Mouse (Mus musculus): ENCODE results near the gene Socs1.

Socs1 gene

GRCm38 (mm10) chr16:10786288-10786687, 952 bp upstream of the Socs1 start:
- peak; percentile 80 for DNase-seq

GRCm38 (mm10) chr16:10784793-10785370, 454 bp downstream of the Socs1 start:
- DNase-seq, result peak; percentile 87

- peak; percentile 47 for DNase-seq
Measured at GRCm38 (mm10) chr16:10783883-10784792, 1.2 kb downstream of the Socs1 start.

GRCm38 (mm10) chr16:10783451-10783850, 1.9 kb downstream of the Socs1 start:
- DNase-seq, result no peak

- DNase-seq, result no peak
Measured at GRCm38 (mm10) chr16:10783152-10783434, 2.2 kb downstream of the Socs1 start.

- DNase-seq, result no peak
Measured at GRCm38 (mm10) chr16:10782377-10783151, 2.8 kb downstream of the Socs1 start.

- DNase-seq, result no peak
Measured at GRCm38 (mm10) chr16:10781862-10782371, 3.4 kb downstream of the Socs1 start.

- no peak for DNase-seq
Measured at GRCm38 (mm10) chr16:10780631-10781120, 4.7 kb downstream of the Socs1 start.

- DNase-seq, result no peak
Measured at GRCm38 (mm10) chr16:10777579-10778160, 7.7 kb downstream of the Socs1 start.

GRCm38 (mm10) chr16:10776322-10776721, 9.0 kb downstream of the Socs1 start:
- no peak for DNase-seq

GRCm38 (mm10) chr16:10774726-10775125, 10.6 kb downstream of the Socs1 start:
- DNase-seq, result no peak

GRCm38 (mm10) chr16:10773543-10773942, 11.8 kb downstream of the Socs1 start:
- DNase-seq, result no peak

GRCm38 (mm10) chr16:10771769-10772510, 13.4 kb downstream of the Socs1 start:
- no peak for DNase-seq

- DNase-seq, result no peak
Measured at GRCm38 (mm10) chr16:10770531-10771325, 14.6 kb downstream of the Socs1 start.

- no peak for DNase-seq
Measured at GRCm38 (mm10) chr16:10769661-10770060, 15.7 kb downstream of the Socs1 start.

GRCm38 (mm10) chr16:10768821-10769220, 16.5 kb downstream of the Socs1 start:
- DNase-seq, result no peak

- DNase-seq, result peak; percentile 59
Measured at GRCm38 (mm10) chr16:10767158-10767557, 18.2 kb downstream of the Socs1 start.

GRCm38 (mm10) chr16:10764323-10764722, 21.0 kb downstream of the Socs1 start:
- no peak for DNase-seq

GRCm38 (mm10) chr16:10763540-10764264, 21.6 kb downstream of the Socs1 start:
- no peak for DNase-seq

GRCm38 (mm10) chr16:10762569-10763180, 22.7 kb downstream of the Socs1 start:
- no peak for DNase-seq
